Mouse (Mus musculus): ENCODE measurements around the gene Gls2. TPM values are rescaled to one million over a fixed set of nuclear protein-coding genes. Genes with fewer than 3 reads are reported as not detected.
"Not testable (repeated sequence)": the region's sequence is repeated elsewhere in the genome, so short reads cannot be mapped to it uniquely, and the experiment has no call there.

Gls2 gene
- polyA plus RNA-seq, 1 experiment from 2014 or later, result 1.7 TPM

GRCm38 (mm10) chr10:128187181-128187605 is 7.1 kb upstream of the Gls2 start:
- Histone ChIP-seq H3K9ac (ENCODE audit: low read length) (no peak overlapping the region), H3K4me2 (ENCODE audit: low read length) (no peak overlapping the region), H3K4me3 (ENCODE audit: low read depth, low read length) (no peak overlapping the region), H3K27me3 (replicated peaks; ENCODE audit: control insufficient read depth, insufficient read depth, low read length) (no peaks in the 10 kb centered on the region), H3K9me3 (ENCODE audit: control insufficient read depth, low read length) (no peaks in the 10 kb centered on the region), H3K4me1 (replicated peaks; ENCODE audit: control insufficient read depth, insufficient read depth, low read length) (no peaks in the 10 kb centered on the region), H3K36me3 (ENCODE audit: control insufficient read depth, insufficient read depth, low read length) (no peaks in the 10 kb centered on the region), H3K27ac (ENCODE audit: low read depth) (no peak overlapping the region)
- WGBS, result 70% methylated on average over 5 of the region's 5 CpGs
- no peak for ATAC-seq (replicated peaks; ENCODE audit: low FRiP score, low TSS enrichment, low read depth)
- DNase-seq (ENCODE audit: low spot score), result no peak

GRCm38 (mm10) chr10:128188242-128188877 is 5.9 kb upstream of the Gls2 start:
- Histone ChIP-seq H3K9ac (ENCODE audit: low read length) (no peak overlapping the region), H3K27ac (ENCODE audit: low read depth) (no peak overlapping the region), H3K9me3 (ENCODE audit: control insufficient read depth, low read length) (no peaks in the 10 kb centered on the region), H3K4me2 (ENCODE audit: low read length) (no peak overlapping the region), H3K36me3 (ENCODE audit: control insufficient read depth, insufficient read depth, low read length) (no peaks in the 10 kb centered on the region), H3K27me3 (replicated peaks; ENCODE audit: control insufficient read depth, insufficient read depth, low read length) (no peaks in the 10 kb centered on the region), H3K4me3 (ENCODE audit: low read depth, low read length) (no peak overlapping the region), H3K4me1 (replicated peaks; ENCODE audit: control insufficient read depth, insufficient read depth, low read length) (no peaks in the 10 kb centered on the region)
- peak; percentile 82 for DNase-seq (ENCODE audit: low spot score)
- 48% methylated on average over 2 of the region's 2 CpGs for WGBS
- no peak for ATAC-seq (replicated peaks; ENCODE audit: low FRiP score, low TSS enrichment, low read depth)

GRCm38 (mm10) chr10:128191472-128191871 is 2.8 kb upstream of the Gls2 start:
- Histone ChIP-seq H3K4me2 (ENCODE audit: low read length) (no peak overlapping the region), H3K9ac (ENCODE audit: low read length) (no peak overlapping the region), H3K9me3 (ENCODE audit: control insufficient read depth, low read length) (no peaks in the 10 kb centered on the region), H3K36me3 (ENCODE audit: control insufficient read depth, insufficient read depth, low read length) (no peaks in the 10 kb centered on the region), H3K27ac (ENCODE audit: low read depth) (no peak overlapping the region), H3K4me1 (replicated peaks; ENCODE audit: control insufficient read depth, insufficient read depth, low read length) (peaks cover 8% of the 10 kb centered on the region), H3K27me3 (replicated peaks; ENCODE audit: control insufficient read depth, insufficient read depth, low read length) (peaks cover 18% of the 10 kb centered on the region), H3K4me3 (ENCODE audit: low read depth, low read length) (no peak overlapping the region)
- WGBS, result 56% methylated on average over 2 of the region's 2 CpGs
- ATAC-seq (replicated peaks; ENCODE audit: low FRiP score, low TSS enrichment, low read depth) (no peak), DNase-seq (ENCODE audit: low spot score) (no peak)

GRCm38 (mm10) chr10:128192030-128192766 is 2.1 kb upstream of the Gls2 start:
- H3K4me2 ChIP-seq (ENCODE audit: low read length); H3K27ac ChIP-seq (ENCODE audit: low read depth); DNase-seq (ENCODE audit: low spot score); H3K36me3 ChIP-seq (ENCODE audit: control insufficient read depth, insufficient read depth, low read length); ATAC-seq (replicated peaks; ENCODE audit: low FRiP score, low TSS enrichment, low read depth); H3K9me3 ChIP-seq (ENCODE audit: control insufficient read depth, low read length); H3K4me3 ChIP-seq (ENCODE audit: low read depth, low read length); H3K4me1 ChIP-seq (replicated peaks; ENCODE audit: control insufficient read depth, insufficient read depth, low read length); H3K9ac ChIP-seq (ENCODE audit: low read length): not testable (repeated sequence)
- 89% methylated on average over 3 of the region's 3 CpGs for WGBS
- H3K27me3 ChIP-seq (replicated peaks; ENCODE audit: control insufficient read depth, insufficient read depth, low read length), result peaks cover 18% of the 10 kb centered on the region

- DNase-seq (ENCODE audit: low spot score) (no peak), ATAC-seq (replicated peaks; ENCODE audit: low FRiP score, low TSS enrichment, low read depth) (no peak)
- peaks cover 8% of the 10 kb centered on the region for H3K4me1 ChIP-seq (replicated peaks; ENCODE audit: control insufficient read depth, insufficient read depth, low read length)
- 90% methylated on average over 6 of the region's 6 CpGs for WGBS
- no peak overlapping the region for H3K27ac ChIP-seq (ENCODE audit: low read depth)
- H3K4me2 ChIP-seq (ENCODE audit: low read length), result no peak overlapping the region
- no peak overlapping the region for H3K4me3 ChIP-seq (ENCODE audit: low read depth, low read length)
- no peak overlapping the region for H3K9ac ChIP-seq (ENCODE audit: low read length)
- no peaks in the 10 kb centered on the region for H3K36me3 ChIP-seq (ENCODE audit: control insufficient read depth, insufficient read depth, low read length)
- H3K27me3 ChIP-seq (replicated peaks; ENCODE audit: control insufficient read depth, insufficient read depth, low read length), result peaks cover 18% of the 10 kb centered on the region
- no peaks in the 10 kb centered on the region for H3K9me3 ChIP-seq (ENCODE audit: control insufficient read depth, low read length)
Measured at GRCm38 (mm10) chr10:128193113-128193512, 1.1 kb upstream of the Gls2 start.

GRCm38 (mm10) chr10:128194551-128195461 is 549 bp downstream of the Gls2 start:
- Histone ChIP-seq H3K27ac (ENCODE audit: low read depth) (no peak overlapping the region), H3K4me1 (replicated peaks; ENCODE audit: control insufficient read depth, insufficient read depth, low read length) (peaks cover 8% of the 10 kb centered on the region)
- under 1% methylated on average over 66 of the region's 79 CpGs for WGBS

GRCm38 (mm10) chr10:128201856-128202255 is 7.6 kb downstream of the Gls2 start:
- H3K4me2 ChIP-seq (ENCODE audit: low read length), result no peak overlapping the region

More at GRCm38 (mm10) chr10:128194551-128195461, 549 bp downstream of the Gls2 start:
- no peaks in the 10 kb centered on the region for H3K36me3 ChIP-seq (ENCODE audit: control insufficient read depth, insufficient read depth, low read length)
- peak overlapping the region; percentile 47 for H3K9ac ChIP-seq (ENCODE audit: low read length)
- peak overlapping the region; percentile 64 for H3K4me3 ChIP-seq (ENCODE audit: low read depth, low read length)
- peak overlapping the region; percentile 100 for H3K4me2 ChIP-seq (ENCODE audit: low read length)
- DNase-seq (ENCODE audit: low spot score) (peak; percentile 74), ATAC-seq (replicated peaks; ENCODE audit: low FRiP score, low TSS enrichment, low read depth) (peak; percentile 82; the same call in 1 of the 2 replicates)
- no peaks in the 10 kb centered on the region for H3K9me3 ChIP-seq (ENCODE audit: control insufficient read depth, low read length)
- H3K27me3 ChIP-seq (replicated peaks; ENCODE audit: control insufficient read depth, insufficient read depth, low read length), result peaks cover 18% of the 10 kb centered on the region

GRCm38 (mm10) chr10:128204941-128205340 is 10.7 kb downstream of the Gls2 start:
- H3K9ac ChIP-seq (ENCODE audit: low read length), result no peak overlapping the region
- no peak overlapping the region for H3K27ac ChIP-seq (ENCODE audit: low read depth)
- H3K9me3 ChIP-seq (ENCODE audit: control insufficient read depth, low read length), result no peaks in the 10 kb centered on the region
- DNase-seq (ENCODE audit: low spot score) (no peak), ATAC-seq (replicated peaks; ENCODE audit: low FRiP score, low TSS enrichment, low read depth) (no peak)
- H3K4me1 ChIP-seq (replicated peaks; ENCODE audit: control insufficient read depth, insufficient read depth, low read length), result no peaks in the 10 kb centered on the region
- H3K27me3 ChIP-seq (replicated peaks; ENCODE audit: control insufficient read depth, insufficient read depth, low read length), result no peaks in the 10 kb centered on the region
- H3K4me3 ChIP-seq (ENCODE audit: low read depth, low read length), result no peak overlapping the region
- peaks cover 6% of the 10 kb centered on the region; the same call in 1 of the 2 replicates for H3K36me3 ChIP-seq (ENCODE audit: control insufficient read depth, insufficient read depth, low read length)
- no peak overlapping the region for H3K4me2 ChIP-seq (ENCODE audit: low read length)
- 84% methylated on average over 15 of the region's 15 CpGs for WGBS

More at GRCm38 (mm10) chr10:128201856-128202255, 7.6 kb downstream of the Gls2 start:
- Histone ChIP-seq H3K9me3 (ENCODE audit: control insufficient read depth, low read length) (no peaks in the 10 kb centered on the region), H3K4me1 (replicated peaks; ENCODE audit: control insufficient read depth, insufficient read depth, low read length) (no peaks in the 10 kb centered on the region), H3K27me3 (replicated peaks; ENCODE audit: control insufficient read depth, insufficient read depth, low read length) (no peaks in the 10 kb centered on the region), H3K9ac (ENCODE audit: low read length) (no peak overlapping the region), H3K36me3 (ENCODE audit: control insufficient read depth, insufficient read depth, low read length) (no peaks in the 10 kb centered on the region; the same call in 1 of the 2 replicates), H3K4me3 (ENCODE audit: low read depth, low read length) (no peak overlapping the region), H3K27ac (ENCODE audit: low read depth) (no peak overlapping the region)
- 62% methylated on average over 6 of the region's 6 CpGs for whole genome bisulfite sequencing
- DNase-seq (ENCODE audit: low spot score) (no peak), ATAC-seq (replicated peaks; ENCODE audit: low FRiP score, low TSS enrichment, low read depth) (no peak)
